Mouse (Mus musculus) cerebellum, postnatal 4 days (tissue): Measurements from ENCODE around the gene H2al1k.
"Not testable (repeated sequence)": the region's sequence is repeated elsewhere in the genome, so short reads cannot be mapped to it uniquely, and the experiment has no call there.

Experiments used
- DNase-seq, 2 experiments: peaks; one replicate each; pipeline ENCODE4 v3.0.0; 2022; ENCODE audit warnings: low spot score in 2 of 2, mixed read lengths in 1 of 2

H2al1k gene

GRCm38 (mm10) chrX:9350327-9350726 is at the start of gene H2al1k:
H2al1k (plus strand) TSS chrX:9350627.
- not testable (repeated sequence) for DNase-seq

GRCm38 (mm10) chrX:9302791-9303190 is 47.6 kb upstream of the H2al1k start:
- DNase-seq = no peak

GRCm38 (mm10) chrX:9303455-9303854 is 47.0 kb upstream of the H2al1k start:
- DNase-seq = no peak

GRCm38 (mm10) chrX:9316457-9316856 is 34.0 kb upstream of the H2al1k start:
- not testable (repeated sequence) for DNase-seq

DNA sequence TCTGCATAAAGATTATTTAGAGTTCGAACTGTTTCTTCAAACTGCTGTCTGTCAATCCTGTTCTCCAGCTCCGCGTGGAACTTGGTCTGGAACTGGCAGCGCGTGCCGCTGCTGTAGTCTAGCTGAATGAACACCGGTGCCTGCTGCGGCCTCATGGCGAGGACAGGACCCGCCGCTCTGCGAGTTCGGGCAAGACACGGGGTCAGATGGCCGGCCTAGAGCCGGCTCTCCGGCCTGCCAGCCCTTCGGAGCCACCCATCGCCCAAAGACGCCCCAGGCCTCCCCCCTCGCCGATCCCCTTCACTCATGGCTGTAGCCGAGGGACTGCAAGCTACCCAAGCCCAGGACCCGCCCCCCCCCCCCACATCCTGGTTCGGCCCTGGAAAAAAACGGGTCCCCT is 22.5 kb upstream of the H2al1k start:
- not testable (repeated sequence) for DNase-seq

GRCm38 (mm10) chrX:9332366-9332962 is 18.0 kb upstream of the H2al1k start:
- DNase-seq = not testable (repeated sequence)

DNA sequence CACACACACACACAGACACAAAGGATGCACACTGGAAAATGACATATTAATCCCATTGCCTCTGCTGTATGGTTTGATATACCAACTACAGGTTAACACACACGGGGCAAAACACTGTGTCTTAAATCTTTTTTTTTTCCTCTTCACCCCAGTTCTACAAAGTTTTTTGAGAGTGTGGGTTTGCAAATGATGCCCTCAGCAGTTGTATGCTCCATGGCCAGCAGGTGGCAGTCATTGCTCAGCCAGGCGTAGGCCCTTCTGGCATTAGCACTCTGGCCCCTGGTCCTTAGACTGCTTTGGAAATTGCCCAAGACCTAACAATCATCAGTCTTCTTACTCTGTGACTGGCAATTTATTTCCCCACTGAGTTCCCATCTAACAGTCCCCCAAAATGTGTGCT is 17.4 kb upstream of the H2al1k start:
- DNase-seq = peak; percentile 21 to 60

DNA sequence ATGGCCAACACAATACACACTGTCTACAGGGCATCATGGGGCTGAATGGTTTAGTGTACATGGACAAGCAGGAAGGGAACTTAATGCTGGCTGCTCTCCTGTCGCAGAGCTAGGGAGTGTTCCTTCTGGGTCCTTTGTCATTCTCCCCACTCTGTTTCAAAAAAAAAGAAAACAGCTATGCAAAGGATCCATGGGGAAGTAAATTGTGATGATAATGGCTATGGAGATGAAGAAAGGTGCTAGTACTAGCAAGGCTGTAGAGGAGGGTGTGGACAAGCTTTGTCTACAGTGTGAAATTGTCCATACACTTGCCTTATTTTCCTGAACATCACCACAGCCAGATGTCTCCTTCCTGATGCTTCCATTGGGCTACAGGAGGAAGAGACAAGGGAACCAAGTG is 15.4 kb upstream of the H2al1k start:
- DNase-seq = not testable (repeated sequence)

- DNase-seq = peak in 1 of 2 experiments; percentile 19
These were observed 23.6 kb downstream of the H2al1k start for GRCm38 (mm10) chrX:9374012-9374411.

DNA sequence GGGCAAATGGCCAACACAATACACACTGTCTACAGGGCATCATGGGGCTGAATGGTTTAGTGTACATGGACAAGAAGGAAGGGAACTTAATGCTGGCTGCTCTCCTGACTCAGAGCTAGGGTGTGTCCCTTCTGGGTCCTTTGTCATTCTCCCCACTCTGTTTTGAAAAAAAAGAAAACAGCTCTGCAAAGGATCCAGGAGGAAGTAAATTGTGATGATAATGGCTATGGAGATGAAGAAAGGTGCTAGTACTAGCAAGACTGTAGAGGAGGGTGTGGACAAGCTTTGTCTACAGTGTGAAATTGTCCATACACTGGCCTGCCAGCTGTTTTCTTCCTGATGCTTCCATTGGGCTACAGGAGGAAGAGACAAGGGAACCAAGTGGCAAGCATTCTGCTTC is 25.5 kb downstream of the H2al1k start:
- DNase-seq = not testable (repeated sequence)
